ENCODE assay signal across 15 mouse cellular contexts in the genomic region with DNA sequence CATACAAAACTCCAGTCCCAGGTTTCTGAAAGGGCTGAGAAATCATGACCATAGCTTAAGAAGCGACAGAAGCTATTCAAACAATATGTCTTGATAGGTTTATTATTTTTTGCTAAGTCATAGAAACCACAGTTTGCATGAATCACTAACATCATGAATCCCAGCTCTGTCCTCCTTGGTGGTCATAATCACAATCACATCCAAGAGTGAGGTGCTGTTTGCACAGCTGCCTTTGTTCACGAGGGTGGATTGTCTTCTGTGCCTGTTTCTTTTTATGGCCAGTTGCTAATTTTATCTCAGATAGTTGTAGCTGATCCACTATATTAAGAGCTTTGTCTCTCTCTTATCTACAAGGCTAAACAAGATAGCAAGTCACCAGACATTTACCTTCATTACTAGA.
"Had no signal": no experiment of that assay in that cellular context is flagged by ENCODE, and none has a peak within 500 bp of the region (broad histone marks: within the 10 kb centered on the region; RNA-seq: fewer than 3 reads in every experiment).

No protein-coding gene starts in this region.

- H3K4me1 ChIP-seq: liver, embryonic 13.5 days; lung, embryonic 15.5 days; midbrain, embryonic 13.5 days; neural tube, embryonic 15.5 days had no signal

- H3K36me3 ChIP-seq: limb, embryonic 12.5 days; liver, embryonic 13.5 days; lung, embryonic 15.5 days; midbrain, embryonic 13.5 days; neural tube, embryonic 15.5 days had no signal

- H3K9ac ChIP-seq: limb, embryonic 12.5 days; liver, embryonic 13.5 days; liver, postnatal 0 days; lung, embryonic 15.5 days; midbrain, embryonic 13.5 days; neural tube, embryonic 15.5 days had no signal

- DNase-seq: kidney, postnatal 36 days; layer of hippocampus, adult 9-11 months; layer of hippocampus, postnatal 36 days; liver; liver, embryonic 13.5 days; liver, postnatal 0 days; lung, postnatal 14 days; right cerebral cortex, adult 18-20 months; thymus, adult 18-20 months; thymus, postnatal 14 days had no signal

- H3K9me3 ChIP-seq: limb, embryonic 12.5 days; liver, embryonic 13.5 days; lung, embryonic 15.5 days; midbrain, embryonic 13.5 days; neural tube, embryonic 15.5 days had no signal

- H3K4me3 ChIP-seq: limb, embryonic 12.5 days; liver, embryonic 13.5 days; lung, embryonic 15.5 days; midbrain, embryonic 13.5 days; neural tube, embryonic 15.5 days had no signal

- H3K27me3 ChIP-seq: limb, embryonic 12.5 days; liver, embryonic 13.5 days; midbrain, embryonic 13.5 days; neural tube, embryonic 15.5 days had no signal

- ATAC-seq: liver, postnatal 0 days; midbrain, embryonic 13.5 days had no signal

- H3K4me2 ChIP-seq: limb, embryonic 12.5 days; liver, embryonic 13.5 days; lung, embryonic 15.5 days; midbrain, embryonic 13.5 days; neural tube, embryonic 15.5 days had no signal

- H3K27ac ChIP-seq: kidney, postnatal 0 days; limb, embryonic 12.5 days; liver, embryonic 13.5 days; lung, embryonic 15.5 days; midbrain, embryonic 13.5 days; neural tube, embryonic 15.5 days had no signal
